Mouse (Mus musculus) liver, embryonic 14.5 days (tissue): ENCODE results near the gene Mrgprf. TPM values are rescaled to one million over a fixed set of nuclear protein-coding genes. Genes with fewer than 3 reads are reported as not detected.

ENCODE experiments used
- ATAC-seq: fragments of 200-750 bp; cut with Nextera tagmentation; 2 replicates; pipeline ENCODE4 v1.8.0; 2017; ENCODE audit warnings: moderate number of reproducible peaks, mild to moderate bottlenecking, moderate library complexity; ENCODE audit not compliant: insufficient read depth
- DNase-seq, 3 experiments: peaks; one replicate each; pipeline ENCODE4 v3.0.0-alpha.2; 2012 to 2013; ENCODE audit warnings: low read depth in 3 of 3, low spot score in 3 of 3
- H3K27ac ChIP-seq: fragments of 300-500 bp; sonication (generic); 2 replicates; pipeline ENCODE4 v1.5.1; 2014; ENCODE audit warnings: moderate library complexity, mild to moderate bottlenecking, control low read depth, inconsistent platforms
- H3K27me3 ChIP-seq: fragments of 300-500 bp; sonication (generic); 2 replicates; pipeline ENCODE4 v1.6.1; 2014; ENCODE audit warnings: mild to moderate bottlenecking, low read length, moderate library complexity; ENCODE audit not compliant: control insufficient read depth, insufficient read depth
- H3K36me3 ChIP-seq: fragments of 300-500 bp; sonication (generic); replicated peaks from 2 replicates; pipeline ENCODE4 v1.6.1; 2014; ENCODE audit warnings: low read depth; ENCODE audit not compliant: control insufficient read depth, insufficient read depth
- H3K4me1 ChIP-seq, 2 experiments: fragments of 200-500 bp in 1 of 2; fragments of 300-500 bp in 1 of 2; sonication (generic) in 1 of 2; replicated peaks; 2 replicates each; pipeline ENCODE4 v1.6.1; 2012 to 2014; ENCODE audit warnings: antibody characterized with exemption in 1 of 2, inconsistent platforms in 1 of 2, low read length in 1 of 2; ENCODE audit not compliant: control insufficient read depth in 2 of 2, insufficient read depth in 2 of 2
- H3K4me2 ChIP-seq: fragments of 300-500 bp; sonication (generic); 2 replicates; pipeline ENCODE4 v1.6.1; 2014; ENCODE audit warnings: low read depth, mild to moderate bottlenecking, control low read depth, moderate library complexity
- H3K4me3 ChIP-seq, 2 experiments: fragments of 200-500 bp in 1 of 2; fragments of 300-500 bp in 1 of 2; sonication (generic) in 1 of 2; 2 replicates each; pipeline ENCODE4 v1.5.1; 2012 to 2014; ENCODE audit warnings: low read depth in 2 of 2, low read length in 2 of 2, mild to moderate bottlenecking in 2 of 2, control low read depth in 1 of 2, inconsistent platforms in 1 of 2, moderate library complexity in 1 of 2; ENCODE audit not compliant: insufficient read depth in 1 of 2
- H3K9ac ChIP-seq: fragments of 300-500 bp; sonication (generic); replicated peaks from 2 replicates; pipeline ENCODE4 v1.6.1; 2014; ENCODE audit warnings: mild to moderate bottlenecking, control low read depth, moderate library complexity
- H3K9me3 ChIP-seq: fragments of 300-500 bp; sonication (generic); 2 replicates; pipeline ENCODE4 v1.6.1; 2016; ENCODE audit warnings: low read length, mixed read lengths; ENCODE audit not compliant: control insufficient read depth
- CTCF ChIP-seq: IDR thresholded peaks from 2 replicates; pipeline ENCODE4 v1.5.1; 2016; ENCODE audit warnings: antibody characterized with exemption, low read depth, control low read depth
- EP300 ChIP-seq: IDR thresholded peaks from 2 replicates; pipeline ENCODE4 v1.6.1; 2016; ENCODE audit warnings: antibody characterized with exemption, low read depth
- WGBS: fragments of 180-500 bp; shearing (Covaris S2); extraction: QIAGEN DNeasy Blood & Tissue Kit; methylation state at CpG from one replicate; pipeline ENCODE4 v1.1.7; 2014; ENCODE audit not compliant: insufficient replicate concordance; 5-methylcytosine and 5-hydroxymethylcytosine counted together
- polyA plus RNA-seq, 2 experiments: library from polyadenylated mRNA; depleted of rRNA in 1 of 2; stranded (reverse) in 1 of 2; unstranded in 1 of 2; fragments of >200 nt; fragmentation: Nextera tagmentation in 1 of 2; extraction: Ambion mirVana in 1 of 2; gene quantifications; 2 replicates each; pipeline versions ENCODE4 v1.2.1 to v1.2.3; 2012 to 2014

The Mrgprf gene
- polyA plus RNA-seq, 2 experiments = 0.02 TPM; not detected in 1

GRCm38 (mm10) chr7:145299562-145300320, 887 bp upstream of the Mrgprf start:
- DNase-seq = no peak
- Histone ChIP-seq H3K9ac (no peak overlapping the region), H3K36me3 (no peaks in the 10 kb centered on the region), H3K4me3 (no peak overlapping the region), H3K27me3 (no peaks in the 10 kb centered on the region), H3K4me1 (peaks cover 0 to 6% of the 10 kb centered on the region in 2 experiments; a peak in 3 of 4 replicates), H3K27ac (no peak overlapping the region), H3K4me2 (no peak overlapping the region), H3K9me3 (no peaks in the 10 kb centered on the region)
- TF ChIP-seq EP300 (no peak), CTCF (no peak)
- no peak for ATAC-seq
- WGBS = 55% methylated on average over 7 of the region's 7 CpGs

- no peak overlapping the region for H3K4me2 ChIP-seq
- DNase-seq (no peak), ATAC-seq (no peak)
- H3K4me1 ChIP-seq = peaks cover 0 to 6% of the 10 kb centered on the region in 2 experiments; a peak in 3 of 4 replicates
- H3K9ac ChIP-seq = no peak overlapping the region
- no peaks in the 10 kb centered on the region for H3K9me3 ChIP-seq
- no peaks in the 10 kb centered on the region for H3K27me3 ChIP-seq
- H3K36me3 ChIP-seq = no peaks in the 10 kb centered on the region
- no peak overlapping the region for H3K27ac ChIP-seq
- no peak overlapping the region for H3K4me3 ChIP-seq
- TF ChIP-seq EP300 = no peak
- TF ChIP-seq CTCF = no peak
Observed at GRCm38 (mm10) chr7:145301008-145301340, 346 bp downstream of the Mrgprf start.

DNA sequence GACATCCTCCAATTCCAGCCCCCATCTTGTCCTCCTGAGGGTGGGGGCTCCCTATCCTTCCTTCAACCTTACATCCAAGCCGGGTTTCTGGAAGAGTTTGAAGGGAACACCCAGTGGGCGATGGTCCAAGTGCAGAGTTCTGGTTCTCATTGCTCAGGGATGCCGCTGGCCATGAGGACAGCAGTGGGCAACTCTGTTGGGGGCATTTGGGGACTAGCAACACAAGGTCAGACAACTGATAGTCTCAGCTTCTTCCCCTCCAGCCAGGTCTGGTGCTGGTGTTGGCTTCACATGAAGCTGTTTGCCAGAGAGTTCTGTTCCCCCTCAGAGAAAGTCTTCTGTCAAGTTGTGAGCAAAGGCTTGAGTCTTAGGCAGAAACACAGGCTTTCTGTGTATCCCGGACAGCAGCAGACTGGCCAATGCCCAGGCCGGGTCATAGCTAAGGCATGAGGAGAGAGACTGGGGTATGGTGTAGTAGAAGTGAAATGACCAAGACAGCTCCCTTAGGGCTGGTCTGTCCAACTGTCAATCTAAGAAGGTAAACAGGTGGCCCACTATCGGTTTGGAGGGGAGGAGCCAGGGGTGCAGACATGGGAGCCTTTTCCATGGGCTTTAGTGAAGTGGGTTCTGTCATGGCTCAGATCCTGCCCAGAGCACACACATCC, 845 bp downstream of the Mrgprf start:
- 58% methylated on average over 6 of the region's 6 CpGs for WGBS
- Histone ChIP-seq H3K27ac (no peak overlapping the region), H3K4me3 (no peak overlapping the region)

DNA sequence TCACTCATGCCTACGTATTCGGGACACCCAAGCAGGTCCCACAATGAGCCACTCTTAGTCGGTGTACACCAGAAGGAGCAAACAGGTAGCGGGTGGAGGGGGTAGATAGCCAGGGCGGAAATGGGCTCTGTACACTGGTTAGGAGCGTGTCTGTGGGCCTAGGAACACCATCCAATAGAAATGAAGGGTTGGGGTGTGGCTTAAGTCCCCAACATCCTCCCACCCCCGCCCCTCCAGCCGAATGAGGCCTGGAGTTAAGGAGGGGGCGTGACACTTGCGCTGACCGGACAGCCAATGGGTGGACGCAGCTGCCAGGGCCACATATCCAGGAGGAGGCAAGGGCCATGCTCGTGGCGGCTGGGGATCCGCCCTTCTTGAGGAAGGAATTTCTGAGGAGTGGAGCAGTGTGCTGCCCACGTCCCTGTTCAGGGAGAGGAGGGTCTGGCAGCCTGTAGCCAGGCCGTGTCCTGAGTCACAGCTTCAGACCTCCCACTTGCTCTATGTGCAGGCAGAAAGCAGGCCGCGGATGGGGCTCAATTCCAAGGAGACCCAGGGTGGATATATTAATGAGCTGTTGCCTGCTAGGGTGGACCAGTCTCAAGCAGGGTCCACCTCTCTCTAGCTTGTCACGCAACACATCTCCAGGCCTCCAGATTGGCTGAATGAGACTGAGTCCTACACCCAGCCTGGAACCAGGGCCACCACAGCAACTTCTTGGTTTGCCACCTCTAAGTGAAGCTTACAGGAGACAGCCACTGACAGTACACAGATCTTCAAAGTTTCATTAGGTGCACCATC, 2.1 kb downstream of the Mrgprf start:
- H3K4me2 ChIP-seq = peak overlapping the region; percentile 41
- H3K27me3 ChIP-seq = no peaks in the 10 kb centered on the region
- no peaks in the 10 kb centered on the region for H3K36me3 ChIP-seq
- 12% methylated on average over 20 of the region's 20 CpGs for WGBS
- H3K9ac ChIP-seq = no peak overlapping the region
- peaks cover 0 to 6% of the 10 kb centered on the region in 2 experiments; a peak in 3 of 4 replicates for H3K4me1 ChIP-seq
- ATAC-seq (peak; percentile 90), DNase-seq (peak; percentile 27 to 37 (median 31))
- TF ChIP-seq CTCF (no peak), EP300 (no peak)
- H3K9me3 ChIP-seq = no peaks in the 10 kb centered on the region
- no peak overlapping the region for H3K27ac ChIP-seq
- H3K4me3 ChIP-seq = no peak overlapping the region

More for the DNA sequence above, 845 bp downstream of the Mrgprf start:
- Histone ChIP-seq H3K27me3 (no peaks in the 10 kb centered on the region), H3K9ac (no peak overlapping the region), H3K36me3 (no peaks in the 10 kb centered on the region), H3K4me2 (no peak overlapping the region), H3K4me1 (peaks cover 0 to 6% of the 10 kb centered on the region in 2 experiments; a peak in 3 of 4 replicates), H3K9me3 (no peaks in the 10 kb centered on the region)
- TF ChIP-seq CTCF (no peak), EP300 (no peak)
- ATAC-seq (no peak), DNase-seq (no peak)

GRCm38 (mm10) chr7:145304153-145304552, 3.5 kb downstream of the Mrgprf start:
- no peaks in the 10 kb centered on the region for H3K9me3 ChIP-seq

More at GRCm38 (mm10) chr7:145304153-145304552, 3.5 kb downstream of the Mrgprf start:
- Histone ChIP-seq H3K4me3 (no peak overlapping the region), H3K36me3 (no peaks in the 10 kb centered on the region), H3K27ac (no peak overlapping the region), H3K4me2 (no peak overlapping the region), H3K27me3 (no peaks in the 10 kb centered on the region), H3K9ac (no peak overlapping the region), H3K4me1 (peaks cover 0 to 6% of the 10 kb centered on the region in 2 experiments; a peak in 3 of 4 replicates)
- DNase-seq = no peak
- TF ChIP-seq EP300 (no peak), CTCF (no peak)
- WGBS = 51% methylated on average over 2 of the region's 2 CpGs
- ATAC-seq = no peak
